Mouse (Mus musculus) B cell, adult 2 months (primary cell): Measurements from ENCODE around the gene Tsn.
A peak's percentile ranks its signal among the peaks of the same experiment; 100 is the strongest.

Source experiments
- DNase-seq, 2 experiments: peaks; one replicate each; pipeline ENCODE4 v3.0.0; 2022

The Tsn gene

GRCm38 (mm10) chr1:118311622-118312326, at the start of gene Tsn:
Tsn (minus strand) TSS chr1:118311739.
- peak in 1 of 2 experiments; percentile 14 for DNase-seq

GRCm38 (mm10) chr1:118359071-118359761, 47.7 kb upstream of the Tsn start:
- no peak for DNase-seq

GRCm38 (mm10) chr1:118349922-118350321, 38.4 kb upstream of the Tsn start:
- DNase-seq, result no peak

GRCm38 (mm10) chr1:118343649-118344435, 32.3 kb upstream of the Tsn start:
- no peak for DNase-seq

- no peak for DNase-seq
Observed at GRCm38 (mm10) chr1:118337921-118338320, 26.4 kb upstream of the Tsn start.

GRCm38 (mm10) chr1:118335847-118336246, 24.3 kb upstream of the Tsn start:
- DNase-seq, result no peak

- DNase-seq, result no peak
Observed at GRCm38 (mm10) chr1:118334749-118335713, 23.5 kb upstream of the Tsn start.

DNA sequence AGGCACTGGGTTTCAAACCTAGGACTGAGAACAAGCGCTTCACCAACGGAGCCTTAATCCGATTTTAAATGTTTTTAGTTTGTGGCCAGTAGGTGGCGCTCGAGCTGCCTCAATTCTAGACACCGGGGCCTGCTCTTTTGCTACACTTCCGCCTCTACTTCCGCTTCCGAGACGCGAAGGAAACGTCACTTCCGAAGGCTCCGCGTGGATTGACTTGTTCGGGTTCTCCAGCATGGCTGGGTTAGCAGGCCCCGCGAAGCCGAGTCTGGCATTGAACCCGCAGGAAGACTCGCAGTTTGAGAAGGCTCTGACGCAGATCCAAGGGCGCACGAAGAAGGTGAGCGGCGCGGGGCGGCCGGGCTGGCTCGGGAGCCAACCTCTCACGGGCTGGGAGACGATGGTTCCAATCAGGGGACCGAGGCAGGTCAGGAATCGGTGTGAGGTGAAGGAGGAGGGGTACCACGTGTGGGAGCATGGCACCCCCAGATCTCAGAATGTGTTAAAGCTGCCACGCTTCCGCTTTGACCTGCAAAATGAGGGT, 10.2 kb upstream of the Tsn start, which contains the start of gene Nifk:
TSS of gene Nifk (plus strand) at position 179 of the 541 bp plus-strand sequence.
- DNase-seq, result peak; percentile 94

GRCm38 (mm10) chr1:118320696-118321095, 9.2 kb upstream of the Tsn start:
- peak; percentile 61 to 69 for DNase-seq

DNA sequence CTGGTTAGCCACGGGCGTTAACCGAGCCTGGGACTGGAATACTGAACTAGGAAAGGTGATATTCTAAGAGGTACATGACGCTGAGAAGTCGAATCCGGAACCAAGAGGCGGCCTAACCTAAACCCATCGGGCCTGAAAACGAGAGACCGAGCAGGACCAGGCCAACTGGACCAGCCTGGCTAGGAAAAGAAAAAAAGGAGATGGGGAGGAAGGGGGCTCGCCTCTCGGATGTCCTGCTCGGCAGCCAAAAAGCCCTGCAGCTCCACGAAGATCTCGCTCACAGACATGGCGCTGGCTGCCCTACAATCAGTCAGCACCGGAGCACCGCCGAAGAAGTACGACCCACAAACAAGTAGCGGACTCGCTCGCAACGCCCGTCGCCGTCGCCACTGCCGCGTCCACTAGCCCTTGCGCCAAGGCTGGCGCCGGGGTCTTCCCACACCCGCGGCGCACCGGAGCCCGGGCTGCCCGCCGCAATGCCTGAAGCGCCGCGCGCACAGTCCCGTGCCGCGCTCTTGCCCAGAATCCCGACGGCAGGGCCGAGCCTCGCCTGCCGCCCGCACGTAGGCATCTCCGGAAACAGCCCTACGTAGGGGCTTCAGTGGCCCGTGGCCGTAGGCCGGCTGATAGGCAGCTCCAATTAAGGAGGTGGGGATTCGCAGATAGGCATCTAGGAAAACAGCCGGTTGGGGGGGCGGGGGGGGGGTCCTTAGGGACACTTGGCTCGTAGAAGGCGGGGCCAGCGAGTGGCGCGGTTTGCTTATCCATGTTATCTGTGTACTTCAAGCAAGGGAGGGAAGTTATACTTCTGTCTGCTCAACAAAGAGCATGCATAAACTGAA, 538 bp downstream of the Tsn start:
- peak; percentile 88 to 94 for DNase-seq

DNA sequence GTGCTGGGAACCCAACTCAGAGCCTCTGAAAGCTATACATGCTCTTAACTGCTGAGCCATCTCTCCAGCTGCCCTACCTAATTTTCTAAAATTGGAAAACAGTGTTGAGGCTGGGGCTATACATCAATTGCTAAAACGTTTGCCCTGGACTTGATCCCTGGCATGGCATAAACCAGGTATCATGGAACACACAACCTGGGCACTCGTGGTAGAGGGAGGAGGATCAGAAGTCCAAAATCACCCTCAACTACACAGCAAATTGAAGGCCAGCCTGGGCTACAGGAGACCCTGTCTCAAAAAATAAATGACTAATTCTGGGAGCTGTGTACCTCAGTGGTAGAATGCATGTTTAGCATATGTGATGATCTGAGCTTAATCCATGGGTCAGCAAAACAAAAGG, 13.8 kb downstream of the Tsn start:
- no peak for DNase-seq

DNA sequence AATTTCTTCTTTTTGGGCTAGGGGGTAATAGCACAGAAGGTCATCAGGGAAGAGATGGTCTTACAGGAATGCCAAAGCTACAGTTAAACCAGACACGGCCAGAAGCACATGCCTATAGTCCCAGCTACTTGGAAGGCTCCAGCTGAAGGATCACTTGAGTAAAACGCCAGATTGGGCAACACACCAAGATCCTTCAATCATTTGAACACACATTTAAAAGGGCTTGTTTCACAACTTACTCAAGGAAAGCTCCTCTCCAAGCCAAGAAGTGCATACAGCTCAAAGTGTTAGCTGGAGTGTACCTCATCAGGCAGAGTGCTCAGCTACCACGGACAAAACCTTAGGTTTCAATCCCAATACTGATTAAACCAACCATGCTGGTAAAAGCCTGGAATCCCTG, 14.9 kb downstream of the Tsn start:
- DNase-seq, result no peak

- no peak for DNase-seq
Observed at GRCm38 (mm10) chr1:118294826-118295225, 16.7 kb downstream of the Tsn start.

- DNase-seq, result no peak
Observed at GRCm38 (mm10) chr1:118294192-118294591, 17.3 kb downstream of the Tsn start.

DNA sequence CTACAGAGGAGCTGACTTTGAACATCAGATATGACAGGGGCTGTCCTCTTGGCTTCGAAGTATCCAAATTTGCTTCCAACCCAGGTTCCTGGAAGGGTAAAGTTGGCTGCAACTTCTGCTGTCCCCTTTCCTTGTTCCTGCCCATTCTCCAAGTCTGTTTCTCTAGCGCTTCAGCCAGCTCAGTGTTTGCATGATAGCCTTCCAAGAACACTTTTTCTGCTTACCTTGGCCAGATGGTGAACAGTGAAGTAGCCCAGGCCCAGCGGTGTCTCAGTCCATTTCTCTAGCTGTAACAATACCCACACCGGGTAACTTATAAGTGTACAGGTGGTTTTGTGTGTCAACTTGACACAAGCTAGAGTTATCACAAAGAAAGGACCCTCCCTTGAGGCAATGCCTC, 19.2 kb downstream of the Tsn start:
- no peak for DNase-seq

DNA sequence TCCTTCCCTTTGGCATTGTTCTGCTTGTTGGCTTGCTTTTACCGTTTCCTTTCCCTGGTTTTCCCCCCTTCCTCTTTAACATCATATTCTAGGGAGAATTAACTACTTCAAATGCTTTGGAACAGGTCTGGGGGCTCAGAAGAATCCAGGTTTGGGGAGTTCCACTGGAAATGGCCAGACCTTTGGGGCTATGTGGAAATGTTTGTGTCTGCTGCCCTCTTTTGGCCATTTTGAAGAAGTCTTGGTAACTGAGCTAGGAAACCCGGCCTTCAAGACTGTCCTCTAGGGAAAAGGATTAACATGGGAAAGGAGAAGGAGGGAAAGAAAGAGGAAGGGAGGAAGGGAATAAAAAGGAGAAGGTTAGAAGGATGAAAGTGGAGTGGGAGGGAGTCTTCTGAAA, 36.4 kb downstream of the Tsn start:
- no peak for DNase-seq

- DNase-seq, result no peak
Observed at GRCm38 (mm10) chr1:118251931-118252330, 59.6 kb downstream of the Tsn start.
